9 mouse cellular contexts compared by ENCODE assay signal in genomic region chr17:90584666-90585195, GRCm38 (mm10).
A peak's percentile ranks its signal among the peaks of the same experiment; 100 is the strongest.
DNase-seq lines count a peak whose midpoint lies in the region; ATAC-seq and TF ChIP-seq lines count a peak whose summit lies in the region.
"Had no signal": no experiment of that assay in that cellular context is flagged by ENCODE, and none has a peak within 500 bp of the region (broad histone marks: within the 10 kb centered on the region; RNA-seq: fewer than 3 reads in every experiment).

No protein-coding gene starts in this region.

- H3K4me3 ChIP-seq in heart, embryonic 15.5 days, result no peak overlapping the region
- no peak overlapping the region for H3K4me3 ChIP-seq in lung, postnatal 0 days (ENCODE audit: low read depth, low read length)
- H3K4me3 ChIP-seq: megakaryocyte, embryonic 14.5 days had no signal

- no peaks in the 10 kb centered on the region for H3K27me3 ChIP-seq in heart, embryonic 15.5 days
- H3K27me3 ChIP-seq in lung, postnatal 0 days (replicated peaks; ENCODE audit: insufficient read depth, low read length), result no peaks in the 10 kb centered on the region
- H3K27me3 ChIP-seq: megakaryocyte, embryonic 14.5 days had no signal

- no peaks in the 10 kb centered on the region for H3K36me3 ChIP-seq in heart, embryonic 15.5 days
- H3K36me3 ChIP-seq in lung, postnatal 0 days (ENCODE audit: insufficient read depth, low read length), result no peaks in the 10 kb centered on the region

- H3K9ac ChIP-seq in heart, embryonic 15.5 days, result no peak overlapping the region
- H3K9ac ChIP-seq in lung, postnatal 0 days (replicated peaks; ENCODE audit: low read depth), result no peak overlapping the region

- 32% methylated on average over 8 of the region's 8 CpGs for WGBS in heart, embryonic 15.5 days
- 42% methylated on average over 8 of the region's 8 CpGs for WGBS in lung, postnatal 0 days

- TF ChIP-seq EP300 in lung, postnatal 0 days (IDR thresholded peaks at IDR 0.05), result no peak

- H3K4me2 ChIP-seq in heart, embryonic 15.5 days, result peak overlapping the region; percentile 47
- peak overlapping the region; percentile 38 for H3K4me2 ChIP-seq in lung, postnatal 0 days (replicated peaks; ENCODE audit: low read depth, low read length)

- DNase-seq in heart, adult 18-20 months, result peak; percentile 27 to 79
- no peak for DNase-seq in heart, adult 11 months
- peak; percentile 34 for DNase-seq in adrenal gland, adult 2 months
- peak; percentile 55 for DNase-seq in embryo, embryonic 11.5 days (ENCODE audit: low read depth, low spot score)
- DNase-seq in kidney, postnatal 14 days, result peak; percentile 48
- DNase-seq in lung, postnatal 0 days (ENCODE audit: low spot score), result peak; percentile 57
- DNase-seq in right cerebral cortex, postnatal 10 days (ENCODE audit: low spot score in 2 of 2), result peak; percentile 60 to 73

- peak; percentile 83 for TF ChIP-seq CTCF in lung, postnatal 0 days (IDR thresholded peaks at IDR 0.05)

- ATAC-seq in heart, embryonic 15.5 days (replicated peaks; ENCODE audit: insufficient number of reproducible peaks, insufficient read depth, low FRiP score, low read depth), result peak; percentile 60; the same call in 1 of the 2 replicates
- ATAC-seq in lung, postnatal 0 days, result peak; percentile 57

- H3K27ac ChIP-seq in heart, embryonic 15.5 days, result no peak overlapping the region
- no peak overlapping the region for H3K27ac ChIP-seq in lung, postnatal 0 days (ENCODE audit: low read length)

- H3K9me3 ChIP-seq in heart, embryonic 15.5 days (replicated peaks), result no peaks in the 10 kb centered on the region
- no peaks in the 10 kb centered on the region for H3K9me3 ChIP-seq in lung, postnatal 0 days (ENCODE audit: low read length)
- H3K9me3 ChIP-seq: megakaryocyte, embryonic 14.5 days had no signal

- H3K4me1 ChIP-seq in heart, embryonic 15.5 days (replicated peaks), result no peaks in the 10 kb centered on the region
- no peaks in the 10 kb centered on the region for H3K4me1 ChIP-seq in lung, postnatal 0 days (ENCODE audit: insufficient read depth, low read depth, low read length)
- H3K4me1 ChIP-seq: megakaryocyte, embryonic 14.5 days had no signal
